Comparison of ENCODE assay signal across 8 mouse cellular contexts in the genomic region with DNA sequence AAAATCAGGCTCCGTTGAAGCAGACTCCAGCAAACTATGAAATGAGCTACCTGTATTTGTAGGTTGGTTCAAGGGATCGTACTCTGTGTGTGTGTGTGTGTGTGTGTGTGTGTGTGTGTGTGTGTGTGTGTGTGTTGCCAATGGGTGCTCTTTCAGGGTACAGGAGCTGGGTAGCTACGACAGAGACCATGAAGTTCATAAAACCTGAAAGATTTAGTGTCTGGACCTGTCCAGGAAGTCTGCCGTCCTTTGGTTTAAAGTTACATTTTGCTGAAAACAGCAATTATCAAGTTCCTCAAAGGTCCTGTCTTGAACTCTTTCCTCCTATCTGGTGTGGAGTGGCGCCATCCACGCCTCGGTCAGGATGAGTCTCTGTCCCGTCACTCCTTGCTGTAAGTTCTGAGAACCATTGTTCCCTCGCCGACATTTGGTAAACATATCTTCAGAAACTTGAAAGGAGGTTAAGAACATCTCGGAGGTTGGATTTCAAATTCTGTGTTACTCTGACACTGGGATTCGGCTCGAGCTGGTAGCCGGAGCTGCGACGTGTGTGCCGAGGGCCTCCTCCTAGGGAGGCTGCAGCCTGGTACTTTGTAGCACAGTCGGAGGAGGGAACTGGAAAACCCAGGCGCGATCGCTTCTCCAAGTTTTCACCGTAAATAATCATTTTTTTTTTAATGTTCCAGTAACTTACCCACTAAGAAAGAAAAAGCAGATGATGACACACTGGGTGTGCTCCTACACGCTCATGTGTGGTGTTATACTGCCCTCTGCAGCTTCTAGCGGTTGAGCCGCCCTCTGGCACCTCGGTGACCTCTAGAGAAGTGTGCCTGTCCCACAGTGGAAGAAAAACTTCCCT.
A peak's percentile ranks its signal among the peaks of the same experiment; 100 is the strongest.
DNase-seq lines count a peak whose midpoint lies in the region; ATAC-seq lines count a peak whose summit lies in the region.

No protein-coding gene starts in this region.

- no peak for ATAC-seq in hindbrain, embryonic 13.5 days (ENCODE audit: low FRiP score)
- ATAC-seq in intestine, embryonic 15.5 days = peak; percentile 87
- peak; percentile 68 for ATAC-seq in liver, embryonic 11.5 days (replicated peaks; ENCODE audit: low FRiP score)
- ATAC-seq in neural tube, embryonic 13.5 days (ENCODE audit: low read depth) = peak; percentile 56; the same call in 1 of the 2 replicates

- H3K27me3 ChIP-seq in hindbrain, embryonic 10.5 days (ENCODE audit: insufficient read depth, poor library complexity, severe bottlenecking) = no peaks in the 10 kb centered on the region
- H3K27me3 ChIP-seq in hindbrain, embryonic 13.5 days = no peaks in the 10 kb centered on the region
- H3K27me3 ChIP-seq in intestine, embryonic 15.5 days (replicated peaks) = no peaks in the 10 kb centered on the region
- no peaks in the 10 kb centered on the region for H3K27me3 ChIP-seq in liver, embryonic 11.5 days (replicated peaks; ENCODE audit: control insufficient read depth, insufficient read depth, low read length)
- no peaks in the 10 kb centered on the region for H3K27me3 ChIP-seq in neural tube, embryonic 13.5 days

- H3K4me2 ChIP-seq in hindbrain, embryonic 13.5 days = no peak overlapping the region
- H3K4me2 ChIP-seq in intestine, embryonic 15.5 days (replicated peaks) = peak overlapping the region; percentile 43
- H3K4me2 ChIP-seq in liver, embryonic 11.5 days = peak overlapping the region; percentile 8; the same call in 1 of the 2 replicates
- peak overlapping the region; percentile 30; the same call in 1 of the 2 replicates for H3K4me2 ChIP-seq in neural tube, embryonic 13.5 days

- H3K9ac ChIP-seq in hindbrain, embryonic 13.5 days = no peak overlapping the region
- 0 out of 2 replicates have a peak overlapping the region, but pooled peaks have one; percentile 21 for H3K9ac ChIP-seq in intestine, embryonic 15.5 days
- no peak overlapping the region for H3K9ac ChIP-seq in liver, embryonic 11.5 days (ENCODE audit: low read depth, low read length)
- H3K9ac ChIP-seq in neural tube, embryonic 13.5 days = 0 out of 2 replicates have a peak overlapping the region, but pooled peaks have one; percentile 22

- 0 out of 2 replicates have a peak, but pooled peaks cover 4% of the 10 kb centered on the region for H3K4me1 ChIP-seq in hindbrain, embryonic 10.5 days (replicated peaks)
- no peaks in the 10 kb centered on the region for H3K4me1 ChIP-seq in hindbrain, embryonic 13.5 days (replicated peaks)
- no peaks in the 10 kb centered on the region for H3K4me1 ChIP-seq in intestine, embryonic 15.5 days (replicated peaks)
- no peaks in the 10 kb centered on the region for H3K4me1 ChIP-seq in liver, embryonic 11.5 days (replicated peaks; ENCODE audit: control insufficient read depth, insufficient read depth, low read length)
- no peaks in the 10 kb centered on the region for H3K4me1 ChIP-seq in neural tube, embryonic 13.5 days (replicated peaks)

- H3K36me3 ChIP-seq in hindbrain, embryonic 10.5 days = no peaks in the 10 kb centered on the region
- H3K36me3 ChIP-seq in hindbrain, embryonic 13.5 days = no peaks in the 10 kb centered on the region
- no peaks in the 10 kb centered on the region for H3K36me3 ChIP-seq in intestine, embryonic 15.5 days
- no peaks in the 10 kb centered on the region for H3K36me3 ChIP-seq in liver, embryonic 11.5 days (ENCODE audit: control insufficient read depth, insufficient read depth, low read length)
- H3K36me3 ChIP-seq in neural tube, embryonic 13.5 days = no peaks in the 10 kb centered on the region

- no peaks in the 10 kb centered on the region for H3K9me3 ChIP-seq in hindbrain, embryonic 10.5 days
- no peaks in the 10 kb centered on the region for H3K9me3 ChIP-seq in hindbrain, embryonic 13.5 days
- no peaks in the 10 kb centered on the region for H3K9me3 ChIP-seq in intestine, embryonic 15.5 days
- H3K9me3 ChIP-seq in liver, embryonic 11.5 days (ENCODE audit: control insufficient read depth, low read length) = no peaks in the 10 kb centered on the region
- H3K9me3 ChIP-seq in neural tube, embryonic 13.5 days = no peaks in the 10 kb centered on the region

- H3K4me3 ChIP-seq in hindbrain, embryonic 10.5 days = no peak overlapping the region
- H3K4me3 ChIP-seq in hindbrain, embryonic 13.5 days = no peak overlapping the region
- H3K4me3 ChIP-seq in intestine, embryonic 15.5 days (replicated peaks) = peak overlapping the region; percentile 25
- no peak overlapping the region for H3K4me3 ChIP-seq in liver, embryonic 11.5 days (ENCODE audit: low read depth, low read length)
- H3K4me3 ChIP-seq in neural tube, embryonic 13.5 days = no peak overlapping the region

- H3K27ac ChIP-seq in hindbrain, embryonic 10.5 days = no peak overlapping the region
- H3K27ac ChIP-seq in hindbrain, embryonic 13.5 days = no peak overlapping the region
- no peak overlapping the region; the same call in 1 of the 2 replicates for H3K27ac ChIP-seq in intestine, embryonic 15.5 days
- H3K27ac ChIP-seq in liver, embryonic 11.5 days (ENCODE audit: low read depth, low read length) = no peak overlapping the region
- H3K27ac ChIP-seq in neural tube, embryonic 13.5 days (replicated peaks) = no peak overlapping the region

- WGBS in hindbrain, embryonic 10.5 days = 57% methylated on average over 26 of the region's 26 CpGs
- WGBS in hindbrain, embryonic 13.5 days = 59% methylated on average over 26 of the region's 26 CpGs
- whole genome bisulfite sequencing in intestine, embryonic 15.5 days = 43% methylated on average over 26 of the region's 26 CpGs
- WGBS in liver, embryonic 11.5 days = 43% methylated on average over 26 of the region's 26 CpGs
- WGBS in neural tube, embryonic 13.5 days = 63% methylated on average over 26 of the region's 26 CpGs

- peak; percentile 57 for DNase-seq in hindbrain, embryonic 10.5 days (ENCODE audit: low spot score)
- peak; percentile 71 for DNase-seq in embryo, embryonic 10.5 days (ENCODE audit: low spot score)
- peak; percentile 72 for DNase-seq in gastrocnemius, postnatal 25 days
- DNase-seq in liver, embryonic 11.5 days (ENCODE audit: low spot score) = peak; percentile 54
- DNase-seq in thymus, postnatal 25 days = no peak

Comparison
In these comparisons a context has a peak if more than half of its experiments do, and no peak if none do; other contexts are left out.
1. H3K9ac ChIP-seq: peak in intestine, embryonic 15.5 days (single experiment) and neural tube, embryonic 13.5 days (single experiment); none in hindbrain, embryonic 13.5 days (single experiment) and liver, embryonic 11.5 days (single experiment).